Mouse (Mus musculus) right cerebral cortex, adult 18-20 months (tissue): Measurements from ENCODE around the gene Hist1h2ab.

ENCODE experiments used
- DNase-seq: peaks from one replicate; pipeline ENCODE4 v3.0.0; 2022; ENCODE audit warnings: mixed read lengths

Gene Hist1h2ab

GRCm38 (mm10) chr13:23792520-23792919, 41.6 kb downstream of the Hist1h2ab start:
- DNase-seq, result peak; percentile 41

GRCm38 (mm10) chr13:23799405-23799804, 48.5 kb downstream of the Hist1h2ab start:
- no peak for DNase-seq
